Mouse (Mus musculus): ENCODE measurements around the gene Ift88.
"Not testable (repeated sequence)": the region's sequence is repeated elsewhere in the genome, so short reads cannot be mapped to it uniquely, and the experiment has no call there.

The Ift88 gene

GRCm38 (mm10) chr14:57452516-57452915, 28.7 kb downstream of the Ift88 start:
- DNase-seq (ENCODE audit: low spot score): no peak

GRCm38 (mm10) chr14:57459883-57460282, 36.0 kb downstream of the Ift88 start:
- no peak for DNase-seq (ENCODE audit: low spot score)

- DNase-seq (ENCODE audit: low spot score): not testable (repeated sequence)
Observed at GRCm38 (mm10) chr14:57460326-57460725, 36.5 kb downstream of the Ift88 start.

GRCm38 (mm10) chr14:57462871-57463270, 39.0 kb downstream of the Ift88 start:
- DNase-seq (ENCODE audit: low spot score): no peak

- peak; percentile 62 for DNase-seq (ENCODE audit: low spot score)
Observed at GRCm38 (mm10) chr14:57475057-57475456, 51.2 kb downstream of the Ift88 start.

GRCm38 (mm10) chr14:57482262-57482661, 58.4 kb downstream of the Ift88 start:
- DNase-seq (ENCODE audit: low spot score): no peak

GRCm38 (mm10) chr14:57484183-57484582, 60.3 kb downstream of the Ift88 start:
- no peak for DNase-seq (ENCODE audit: low spot score)

- no peak for DNase-seq (ENCODE audit: low spot score)
Observed at GRCm38 (mm10) chr14:57489696-57490095, 65.8 kb downstream of the Ift88 start.

- DNase-seq (ENCODE audit: low spot score): no peak
Observed at GRCm38 (mm10) chr14:57493840-57494239, 70.0 kb downstream of the Ift88 start.

GRCm38 (mm10) chr14:57503729-57504128, 79.9 kb downstream of the Ift88 start:
- DNase-seq (ENCODE audit: low spot score): no peak

- DNase-seq (ENCODE audit: low spot score): peak; percentile 20
Observed at GRCm38 (mm10) chr14:57509554-57509953, 85.7 kb downstream of the Ift88 start.

GRCm38 (mm10) chr14:57515156-57515762, 91.4 kb downstream of the Ift88 start:
- DNase-seq (ENCODE audit: low spot score): no peak

GRCm38 (mm10) chr14:57517001-57517400, 93.1 kb downstream of the Ift88 start:
- DNase-seq (ENCODE audit: low spot score): no peak

- no peak for DNase-seq (ENCODE audit: low spot score)
Observed at GRCm38 (mm10) chr14:57523762-57524161, 99.9 kb downstream of the Ift88 start.

GRCm38 (mm10) chr14:57524671-57525387, 101.0 kb downstream of the Ift88 start, which contains the start of gene Il17d:
Gene Il17d (plus strand): TSS chr14:57524777.
- no peak for DNase-seq (ENCODE audit: low spot score)

GRCm38 (mm10) chr14:57525388-57526049, 101.7 kb downstream of the Ift88 start:
- DNase-seq (ENCODE audit: low spot score): peak; percentile 75

- no peak for DNase-seq (ENCODE audit: low spot score)
Observed at GRCm38 (mm10) chr14:57526050-57526623, 102.3 kb downstream of the Ift88 start.

- no peak for DNase-seq (ENCODE audit: low spot score)
Observed at GRCm38 (mm10) chr14:57527122-57527521, 103.3 kb downstream of the Ift88 start.

GRCm38 (mm10) chr14:57527598-57527997, 103.7 kb downstream of the Ift88 start:
- no peak for DNase-seq (ENCODE audit: low spot score)

- peak; percentile 57 for DNase-seq (ENCODE audit: low spot score)
Observed at GRCm38 (mm10) chr14:57529086-57529785, 105.4 kb downstream of the Ift88 start.

GRCm38 (mm10) chr14:57529786-57530515, 106.1 kb downstream of the Ift88 start:
- DNase-seq (ENCODE audit: low spot score): no peak

All from layer of hippocampus, adult 11-12 months (tissue).